In the genomic region with DNA sequence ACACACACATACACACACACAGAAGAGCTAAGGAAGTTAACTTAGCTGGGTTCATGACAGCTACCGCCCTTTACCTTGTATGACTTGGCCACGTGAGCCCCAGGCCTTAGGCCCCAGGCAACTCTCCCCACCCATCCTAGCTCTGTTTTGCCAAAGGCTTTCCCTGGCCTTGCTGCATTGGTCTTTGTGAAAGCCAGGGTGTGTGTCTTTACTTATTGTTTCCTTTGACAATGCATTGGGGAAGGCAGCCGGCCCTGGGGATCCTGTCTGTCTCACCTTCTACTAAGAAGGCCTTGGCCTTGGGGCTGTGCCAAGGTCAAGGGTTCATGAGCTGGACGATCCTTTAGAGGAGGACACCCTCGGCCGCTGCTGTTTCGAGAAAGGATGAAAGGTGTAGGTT, we compare ENCODE assay signal across 10 mouse cellular contexts. TPM values are rescaled to one million over a fixed set of nuclear protein-coding genes. Genes with fewer than 3 reads are reported as not detected.
DNase-seq lines count a peak whose midpoint lies in the region; ATAC-seq and TF ChIP-seq lines count a peak whose summit lies in the region.
"Had no signal": no experiment of that assay in that cellular context is flagged by ENCODE, and none has a peak within 500 bp of the region (broad histone marks: within the 10 kb centered on the region; RNA-seq: fewer than 3 reads in every experiment).

No protein-coding gene starts in this region.

- H3K4me1 ChIP-seq in forebrain, embryonic 13.5 days = peaks cover 76% of the 10 kb centered on the region
- H3K4me1 ChIP-seq in hindbrain, postnatal 0 days (ENCODE audit: insufficient read depth, low read length) = peaks cover 24% of the 10 kb centered on the region
- H3K4me1 ChIP-seq in lung, postnatal 0 days (ENCODE audit: insufficient read depth, low read depth, low read length) = peaks cover 22% of the 10 kb centered on the region

- TF ChIP-seq EP300 in lung, postnatal 0 days (IDR thresholded peaks at IDR 0.05) = no peak

- no peak overlapping the region for H3K4me2 ChIP-seq in forebrain, embryonic 13.5 days
- H3K4me2 ChIP-seq in hindbrain, postnatal 0 days (ENCODE audit: low read depth, low read length) = no peak overlapping the region
- no peak overlapping the region for H3K4me2 ChIP-seq in lung, postnatal 0 days (replicated peaks; ENCODE audit: low read depth, low read length)

- H3K36me3 ChIP-seq in forebrain, embryonic 13.5 days (ENCODE audit: poor library complexity, severe bottlenecking) = no peaks in the 10 kb centered on the region
- no peaks in the 10 kb centered on the region for H3K36me3 ChIP-seq in hindbrain, postnatal 0 days (ENCODE audit: insufficient read depth, low read length)
- no peaks in the 10 kb centered on the region for H3K36me3 ChIP-seq in lung, postnatal 0 days (ENCODE audit: insufficient read depth, low read length)

- H3K27ac ChIP-seq in forebrain, embryonic 13.5 days = peak overlapping the region; percentile 25; the same call in 1 of the 2 replicates
- H3K27ac ChIP-seq in hindbrain, postnatal 0 days = peak overlapping the region; percentile 9; the same call in 1 of the 2 replicates
- peak overlapping the region; percentile 43; the same call in 1 of the 2 replicates for H3K27ac ChIP-seq in lung, postnatal 0 days (ENCODE audit: low read length)

- no peak for TF ChIP-seq CTCF in hindbrain, postnatal 0 days (IDR thresholded peaks at IDR 0.05; ENCODE audit: low read depth)
- TF ChIP-seq CTCF in lung, postnatal 0 days (IDR thresholded peaks at IDR 0.05) = no peak

- no peak for ATAC-seq in forebrain, embryonic 13.5 days
- no peak for ATAC-seq in hindbrain, postnatal 0 days
- peak; percentile 20; the same call in 1 of the 2 replicates for ATAC-seq in lung, postnatal 0 days

- H3K9me3 ChIP-seq in forebrain, embryonic 13.5 days (replicated peaks) = no peaks in the 10 kb centered on the region
- H3K9me3 ChIP-seq in hindbrain, postnatal 0 days (ENCODE audit: low read length) = no peaks in the 10 kb centered on the region
- H3K9me3 ChIP-seq in lung, postnatal 0 days (ENCODE audit: low read length) = no peaks in the 10 kb centered on the region
- H3K9me3 ChIP-seq: megakaryocyte, embryonic 14.5 days had no signal

- DNase-seq in R1 (ENCODE audit: low read depth, low spot score) = peak; percentile 96
- DNase-seq in hindbrain, postnatal 0 days (ENCODE audit: low spot score) = no peak
- DNase-seq in lung, postnatal 0 days (ENCODE audit: low spot score) = peak; percentile 57
- no peak for DNase-seq in Muller cell, postnatal 12 days (ENCODE audit: inconsistent ontology term)
- DNase-seq in spleen, adult 12 weeks (ENCODE audit: low spot score) = no peak
- DNase-seq in thymus, postnatal 36 days = no peak
- no peak for DNase-seq in left cerebral cortex, adult 8-10 months (ENCODE audit: low spot score in 2 of 2)
- DNase-seq: thymus, postnatal 14 days had no signal

- no peak overlapping the region for H3K9ac ChIP-seq in forebrain, embryonic 13.5 days
- H3K9ac ChIP-seq in hindbrain, postnatal 0 days (replicated peaks; ENCODE audit: low read length) = no peak overlapping the region
- no peak overlapping the region for H3K9ac ChIP-seq in lung, postnatal 0 days (replicated peaks; ENCODE audit: low read depth)

- no peak overlapping the region for H3K4me3 ChIP-seq in forebrain, embryonic 13.5 days
- H3K4me3 ChIP-seq in hindbrain, postnatal 0 days (ENCODE audit: low read length) = no peak overlapping the region
- no peak overlapping the region for H3K4me3 ChIP-seq in lung, postnatal 0 days (ENCODE audit: low read depth, low read length)
- H3K4me3 ChIP-seq: megakaryocyte, embryonic 14.5 days had no signal

- no peaks in the 10 kb centered on the region for H3K27me3 ChIP-seq in forebrain, embryonic 13.5 days
- no peaks in the 10 kb centered on the region for H3K27me3 ChIP-seq in hindbrain, postnatal 0 days (ENCODE audit: insufficient read depth, low read length)
- no peaks in the 10 kb centered on the region for H3K27me3 ChIP-seq in lung, postnatal 0 days (replicated peaks; ENCODE audit: insufficient read depth, low read length)
- H3K27me3 ChIP-seq: megakaryocyte, embryonic 14.5 days had no signal

- 48% methylated on average over 7 of the region's 7 CpGs for WGBS in forebrain, embryonic 13.5 days
- WGBS in hindbrain, postnatal 0 days = 43% methylated on average over 7 of the region's 7 CpGs
- 36% methylated on average over 7 of the region's 7 CpGs for WGBS in lung, postnatal 0 days

RNA-seq across cellular contexts. Expression of a gene that starts 38.3 kb away (rescaled TPM):
- polyA plus RNA-seq in forebrain, embryonic 13.5 days (2015; fragmentation: Nextera tagmentation; extraction: Ambion mirVana) = 49.7 and 49.9 TPM in 2 replicates
- 129 and 170 TPM in 2 replicates for total RNA-seq in hindbrain, postnatal 0 days (2014; rRNA removed)
- 55.7 and 57.8 TPM in 2 replicates for polyA plus RNA-seq in hindbrain, postnatal 0 days (2015; fragmentation: Nextera tagmentation; extraction: Ambion mirVana)
- polyA plus RNA-seq in lung, postnatal 0 days (2015; fragmentation: Nextera tagmentation; extraction: Ambion mirVana) = 27.1 and 28.6 TPM in 2 replicates
- total RNA-seq in left cerebral cortex, adult 8-10 months (2022) = 100 to 1,000 TPM; 206 to 233 (median 225) TPM

RNA-seq across cellular contexts. Expression of a gene that starts 58.6 kb away (rescaled TPM):
- 164 and 177 TPM in 2 replicates for polyA plus RNA-seq in forebrain, embryonic 13.5 days (2015; fragmentation: Nextera tagmentation; extraction: Ambion mirVana)
- 8.9 and 20.0 TPM in 2 replicates for total RNA-seq in hindbrain, postnatal 0 days (2014; rRNA removed)
- polyA plus RNA-seq in hindbrain, postnatal 0 days (2015; fragmentation: Nextera tagmentation; extraction: Ambion mirVana) = 76.3 and 80.8 TPM in 2 replicates
- 117 and 122 TPM in 2 replicates for polyA plus RNA-seq in lung, postnatal 0 days (2015; fragmentation: Nextera tagmentation; extraction: Ambion mirVana)
- total RNA-seq in left cerebral cortex, adult 8-10 months (2022) = 10 to 100 TPM in 1 of 4 experiments, 1 to 10 TPM in 3; 7.7 to 10.4 (median 9.2) TPM

Comparison
In these comparisons a context has a peak if more than half of its experiments do, and no peak if none do; other contexts are left out.
1. DNase-seq: peak in R1 (single experiment) and lung, postnatal 0 days (single experiment); none in hindbrain, postnatal 0 days (single experiment), Muller cell, postnatal 12 days (single experiment), spleen, adult 12 weeks (single experiment), thymus, postnatal 36 days (0 of 2) and left cerebral cortex, adult 8-10 months (0 of 2).
2. Peak in every context shown above with its lines, with median percentiles within 50 percentile points of each other: H3K27ac ChIP-seq.